Mouse (Mus musculus) intestine, embryonic 14.5 days (tissue): ENCODE measurements around the gene Epas1. TPM values are rescaled to one million over a fixed set of nuclear protein-coding genes. Genes with fewer than 3 reads are reported as not detected.

Experiments
- ATAC-seq: fragments of 200-750 bp; cut with Nextera tagmentation; replicated peaks from 2 replicates; pipeline ENCODE4 v1.8.0; 2017; ENCODE audit warnings: low read depth, moderate number of reproducible peaks, moderate TSS enrichment, moderate library complexity; ENCODE audit not compliant: low FRiP score, low TSS enrichment
- DNase-seq: peaks from one replicate; pipeline ENCODE4 v3.0.0-alpha.2; 2018; ENCODE audit warnings: low spot score
- H3K27ac ChIP-seq: fragments of 300-500 bp; sonication (generic); 2 replicates; pipeline ENCODE4 v1.5.1; 2014; ENCODE audit warnings: low read depth, mild to moderate bottlenecking, control low read depth
- H3K27me3 ChIP-seq: fragments of 300-500 bp; sonication (generic); replicated peaks from 2 replicates; pipeline ENCODE4 v1.6.1; 2014; ENCODE audit warnings: low read length, control low read depth; ENCODE audit not compliant: control insufficient read depth, insufficient read depth
- H3K36me3 ChIP-seq: fragments of 300-500 bp; sonication (generic); 2 replicates; pipeline ENCODE4 v1.6.1; 2014; ENCODE audit warnings: low read length, control low read depth; ENCODE audit not compliant: control insufficient read depth, insufficient read depth
- H3K4me1 ChIP-seq: fragments of 300-500 bp; sonication (generic); replicated peaks from 2 replicates; pipeline ENCODE4 v1.6.1; 2014; ENCODE audit warnings: low read length, control low read depth, mixed read lengths; ENCODE audit not compliant: control insufficient read depth, insufficient read depth
- H3K4me2 ChIP-seq: fragments of 300-500 bp; sonication (generic); 2 replicates; pipeline ENCODE4 v1.6.1; 2014; ENCODE audit warnings: low read length
- H3K4me3 ChIP-seq: fragments of 300-500 bp; sonication (generic); 2 replicates; pipeline ENCODE4 v1.5.1; 2014; ENCODE audit warnings: low read depth, low read length, control low read depth, mixed read lengths
- H3K9ac ChIP-seq: fragments of 300-500 bp; sonication (generic); 2 replicates; pipeline ENCODE4 v1.6.1; 2014; ENCODE audit warnings: mild to moderate bottlenecking, low read length
- H3K9me3 ChIP-seq: fragments of 300-500 bp; sonication (generic); 2 replicates; pipeline ENCODE4 v1.6.1; 2016; ENCODE audit warnings: low read length, control low read depth; ENCODE audit not compliant: control insufficient read depth
- WGBS: fragments of 180-500 bp; shearing (Covaris S2); extraction: QIAGEN DNeasy Blood & Tissue Kit; methylation state at CpG from one replicate; pipeline ENCODE4 v1.1.7; 2014; 5-methylcytosine and 5-hydroxymethylcytosine counted together
- polyA plus RNA-seq: library from polyadenylated mRNA; unstranded; fragments of >200 nt; fragmentation: Nextera tagmentation; extraction: Ambion mirVana; gene quantifications from 2 replicates; pipeline ENCODE4 v1.2.1, GENCODE M21; 2014

Epas1 gene
- polyA plus RNA-seq, 1 experiment from 2014 or later: 7.7 TPM

- WGBS: 47% methylated on average over 6 of the region's 6 CpGs
- H3K27me3 ChIP-seq: no peaks in the 10 kb centered on the region
- H3K9me3 ChIP-seq: no peaks in the 10 kb centered on the region
- no peak overlapping the region for H3K4me3 ChIP-seq
- ATAC-seq (no peak), DNase-seq (no peak)
- H3K36me3 ChIP-seq: no peaks in the 10 kb centered on the region
- H3K27ac ChIP-seq: no peak overlapping the region
- no peak overlapping the region for H3K4me2 ChIP-seq
- 0 out of 2 replicates have a peak, but pooled peaks cover 3% of the 10 kb centered on the region for H3K4me1 ChIP-seq
- H3K9ac ChIP-seq: no peak overlapping the region
These were observed 8.6 kb upstream of the Epas1 start for GRCm38 (mm10) chr17:86744943-86745342.

GRCm38 (mm10) chr17:86751373-86751871 lies 2.1 kb upstream of the Epas1 start:
- H3K9me3 ChIP-seq: no peaks in the 10 kb centered on the region
- H3K36me3 ChIP-seq: no peaks in the 10 kb centered on the region
- H3K9ac ChIP-seq: no peak overlapping the region
- H3K4me3 ChIP-seq: no peak overlapping the region
- no peak overlapping the region for H3K4me2 ChIP-seq
- ATAC-seq (no peak), DNase-seq (no peak)
- 78% methylated on average over 10 of the region's 10 CpGs for WGBS
- peaks cover 43% of the 10 kb centered on the region for H3K27me3 ChIP-seq
- peaks cover 16% of the 10 kb centered on the region; the same call in 1 of the 2 replicates for H3K4me1 ChIP-seq
- no peak overlapping the region for H3K27ac ChIP-seq

GRCm38 (mm10) chr17:86753931-86754805 lies 668 bp downstream of the Epas1 start:
- H3K27ac ChIP-seq: no peak overlapping the region

GRCm38 (mm10) chr17:86754806-86755571 lies 1.5 kb downstream of the Epas1 start:
- Histone ChIP-seq H3K36me3 (no peaks in the 10 kb centered on the region), H3K4me2 (peak overlapping the region; percentile 97), H3K9me3 (no peaks in the 10 kb centered on the region), H3K4me1 (peaks cover 16% of the 10 kb centered on the region; the same call in 1 of the 2 replicates), H3K27ac (no peak overlapping the region), H3K4me3 (peak overlapping the region; percentile 49), H3K27me3 (peaks cover 55% of the 10 kb centered on the region), H3K9ac (no peak overlapping the region)
- ATAC-seq: no peak
- 1% methylated on average over 52 of the region's 52 CpGs for WGBS
- DNase-seq: peak; percentile 78

More at GRCm38 (mm10) chr17:86753931-86754805, 668 bp downstream of the Epas1 start:
- WGBS: under 1% methylated on average over 55 of the region's 55 CpGs
- H3K9me3 ChIP-seq: no peaks in the 10 kb centered on the region
- peak; percentile 78 for DNase-seq
- peak; percentile 78 for ATAC-seq
- H3K9ac ChIP-seq: no peak overlapping the region
- peaks cover 55% of the 10 kb centered on the region for H3K27me3 ChIP-seq
- H3K4me2 ChIP-seq: peak overlapping the region; percentile 97
- peaks cover 16% of the 10 kb centered on the region; the same call in 1 of the 2 replicates for H3K4me1 ChIP-seq
- H3K4me3 ChIP-seq: peak overlapping the region; percentile 49
- H3K36me3 ChIP-seq: no peaks in the 10 kb centered on the region

GRCm38 (mm10) chr17:86755581-86756195 lies 2.2 kb downstream of the Epas1 start:
- H3K27me3 ChIP-seq: peaks cover 53% of the 10 kb centered on the region
- H3K9me3 ChIP-seq: no peaks in the 10 kb centered on the region
- WGBS: 26% methylated on average over 11 of the region's 11 CpGs
- H3K4me3 ChIP-seq: peak overlapping the region; percentile 49; the same call in 1 of the 2 replicates
- no peaks in the 10 kb centered on the region for H3K36me3 ChIP-seq
- no peak for ATAC-seq
- H3K9ac ChIP-seq: no peak overlapping the region
- peak overlapping the region; percentile 97 for H3K4me2 ChIP-seq
- H3K4me1 ChIP-seq: peaks cover 16% of the 10 kb centered on the region; the same call in 1 of the 2 replicates
- no peak for DNase-seq
- no peak overlapping the region for H3K27ac ChIP-seq

GRCm38 (mm10) chr17:86757621-86758020 lies 4.1 kb downstream of the Epas1 start:
- ATAC-seq (no peak), DNase-seq (no peak)
- no peak overlapping the region for H3K4me3 ChIP-seq
- no peaks in the 10 kb centered on the region for H3K36me3 ChIP-seq
- 37% methylated on average over 2 of the region's 2 CpGs for WGBS
- no peak overlapping the region for H3K27ac ChIP-seq
- no peaks in the 10 kb centered on the region for H3K9me3 ChIP-seq
- peaks cover 40% of the 10 kb centered on the region for H3K27me3 ChIP-seq
- peaks cover 15% of the 10 kb centered on the region; the same call in 1 of the 2 replicates for H3K4me1 ChIP-seq
- no peak overlapping the region for H3K9ac ChIP-seq
- H3K4me2 ChIP-seq: no peak overlapping the region

- no peak overlapping the region for H3K4me3 ChIP-seq
- WGBS: 66% methylated on average over 5 of the region's 5 CpGs
- H3K4me1 ChIP-seq: no peaks in the 10 kb centered on the region
- DNase-seq (no peak), ATAC-seq (no peak)
- H3K9ac ChIP-seq: no peak overlapping the region
- H3K27me3 ChIP-seq: peaks cover 7% of the 10 kb centered on the region; the same call in 1 of the 2 replicates
- H3K36me3 ChIP-seq: no peaks in the 10 kb centered on the region
- H3K27ac ChIP-seq: no peak overlapping the region
- no peaks in the 10 kb centered on the region for H3K9me3 ChIP-seq
- H3K4me2 ChIP-seq: no peak overlapping the region
These were observed 8.4 kb downstream of the Epas1 start for GRCm38 (mm10) chr17:86761859-86762258.
